Mouse (Mus musculus) neutrophil, adult 5-6 weeks (primary cell): ENCODE results near the gene Peli2. TPM values are rescaled to one million over a fixed set of nuclear protein-coding genes. Genes with fewer than 3 reads are reported as not detected.

ENCODE experiments used
- ATAC-seq: fragments of 151-379, 151-347 bp; 2 replicates; pipeline ENCODE4 v1.8.0; 2017; ENCODE audit warnings: mild to moderate bottlenecking, moderate TSS enrichment; ENCODE audit not compliant: insufficient number of reproducible peaks, poor library complexity, low FRiP score, severe bottlenecking; ENCODE audit errors: extremely low read depth
- total RNA-seq: library from RNA; stranded (forward); fragments of 200-1000 nt; gene quantifications from 2 replicates; pipeline ENCODE4 v1.2.3, GENCODE M21; 2017

The Peli2 gene
- total RNA-seq, 1 experiment from 2014 or later = 7.0 TPM

DNA sequence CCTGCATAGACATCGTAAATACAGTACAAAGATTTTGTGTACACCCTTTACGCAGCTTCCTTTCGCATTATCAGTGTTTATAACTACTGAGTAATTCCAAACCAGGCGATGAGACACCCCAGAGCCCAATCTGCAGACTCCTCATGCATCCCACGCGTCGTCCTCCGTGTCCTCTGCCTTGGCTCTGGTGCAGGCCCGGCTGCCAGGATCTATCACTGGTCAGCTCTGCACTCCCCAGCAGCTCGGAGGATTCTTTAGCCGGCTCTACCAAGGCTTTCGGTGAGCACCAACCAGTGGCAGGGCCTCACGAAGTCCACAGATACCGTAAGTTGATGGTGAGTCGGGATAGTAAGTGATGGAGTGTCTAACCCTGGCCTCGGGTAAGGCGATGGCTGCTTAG is 23.7 kb downstream of the Peli2 start:
- no peak for ATAC-seq

DNA sequence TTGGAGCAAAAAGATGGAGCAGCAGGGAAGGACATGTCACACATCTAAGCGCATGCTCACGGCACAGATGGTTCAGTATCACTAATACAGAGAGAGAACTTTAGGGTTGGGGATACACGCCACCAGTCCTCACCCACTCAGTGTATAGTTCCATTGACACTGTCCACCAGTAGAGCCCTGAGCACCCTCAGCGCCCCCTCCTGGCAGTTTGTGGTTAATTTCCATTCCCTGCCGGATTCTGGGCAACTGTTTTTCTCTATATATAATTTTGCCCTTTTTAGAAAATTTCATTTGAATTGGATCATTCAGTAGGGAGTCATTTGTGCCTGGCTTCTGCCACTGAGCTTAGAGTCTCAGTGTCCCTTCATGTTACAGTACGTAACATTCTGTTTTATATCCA is 27.1 kb downstream of the Peli2 start:
- ATAC-seq = 0 out of 2 replicates have a peak, but pooled peaks have one; percentile 40

DNA sequence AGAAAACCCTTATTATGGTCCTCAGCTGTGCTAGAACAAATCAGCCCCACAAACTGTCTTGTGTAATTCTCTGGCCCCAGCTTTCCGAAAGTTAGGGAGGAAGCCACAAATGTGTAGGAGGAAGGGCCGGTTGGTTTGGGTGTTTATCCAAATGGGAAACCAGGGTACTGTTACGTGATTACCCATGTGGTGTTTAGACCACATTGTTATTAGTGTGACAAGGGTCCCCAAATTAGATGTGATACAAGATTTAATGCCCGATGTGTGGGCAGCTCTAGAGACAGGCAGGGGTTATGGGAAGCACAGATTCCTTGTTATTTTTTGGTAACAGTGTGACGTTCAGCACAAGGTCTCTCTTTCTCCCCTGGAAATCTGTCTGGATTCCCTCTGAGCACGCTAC is 28.0 kb downstream of the Peli2 start:
- no peak for ATAC-seq

DNA sequence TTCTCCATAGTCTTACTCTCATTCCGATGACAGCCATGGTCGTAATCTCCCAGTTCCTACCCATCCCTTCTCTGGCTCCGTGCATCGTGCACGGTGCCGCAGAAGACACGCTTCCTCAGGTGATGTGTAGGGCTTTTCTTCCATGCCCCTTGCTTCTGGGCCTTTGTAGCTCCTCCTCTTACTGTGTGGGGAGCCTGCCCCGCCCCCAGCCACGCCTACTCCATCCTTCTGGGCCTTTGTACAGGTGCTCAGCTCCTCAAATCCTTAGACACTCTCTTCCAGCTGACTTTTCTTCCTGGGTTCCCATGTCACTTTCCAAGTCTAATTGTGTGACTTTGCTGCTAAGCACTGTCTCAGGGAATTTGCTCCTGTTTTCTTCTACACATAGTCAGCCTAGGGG is 28.7 kb downstream of the Peli2 start:
- no peak for ATAC-seq

DNA sequence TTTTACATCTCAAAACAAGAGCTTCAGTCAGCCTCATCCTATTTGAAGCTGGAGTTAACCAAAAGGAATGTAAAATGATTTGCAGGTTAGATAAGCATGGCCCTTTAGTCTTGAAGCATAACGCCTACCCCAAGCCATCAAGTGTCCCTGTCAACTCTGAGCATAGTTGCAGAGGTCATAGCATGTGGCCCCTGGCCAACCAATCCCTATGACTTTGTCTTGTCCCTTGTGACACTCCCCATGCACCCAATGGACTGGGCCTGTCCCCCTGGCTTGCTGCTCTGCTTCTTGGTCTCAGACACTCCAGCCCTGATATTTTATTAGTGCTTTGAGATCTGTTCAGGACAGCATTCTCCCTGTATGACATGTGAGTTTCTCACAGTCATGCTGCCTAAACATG is 30.3 kb downstream of the Peli2 start:
- no peak for ATAC-seq

DNA sequence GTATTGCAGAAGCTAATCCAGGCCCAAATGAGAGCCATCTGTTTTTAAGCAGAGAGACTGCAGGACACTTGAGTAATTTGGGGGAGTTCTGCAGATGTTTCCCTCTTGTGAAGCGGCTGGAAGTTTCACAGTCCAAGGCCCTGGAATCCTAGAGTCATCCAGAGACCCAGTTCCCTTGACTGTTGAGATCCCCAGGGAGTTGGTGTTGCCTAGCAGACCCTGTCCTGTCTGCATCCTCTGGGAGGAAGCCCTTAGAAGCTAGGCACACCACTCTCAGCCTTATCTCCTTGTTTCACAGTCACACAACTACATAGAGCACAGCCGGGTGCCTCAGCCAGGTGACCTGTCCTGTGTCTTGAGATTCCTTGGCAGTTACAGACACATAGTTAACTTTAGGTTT is 30.9 kb downstream of the Peli2 start:
- no peak for ATAC-seq

DNA sequence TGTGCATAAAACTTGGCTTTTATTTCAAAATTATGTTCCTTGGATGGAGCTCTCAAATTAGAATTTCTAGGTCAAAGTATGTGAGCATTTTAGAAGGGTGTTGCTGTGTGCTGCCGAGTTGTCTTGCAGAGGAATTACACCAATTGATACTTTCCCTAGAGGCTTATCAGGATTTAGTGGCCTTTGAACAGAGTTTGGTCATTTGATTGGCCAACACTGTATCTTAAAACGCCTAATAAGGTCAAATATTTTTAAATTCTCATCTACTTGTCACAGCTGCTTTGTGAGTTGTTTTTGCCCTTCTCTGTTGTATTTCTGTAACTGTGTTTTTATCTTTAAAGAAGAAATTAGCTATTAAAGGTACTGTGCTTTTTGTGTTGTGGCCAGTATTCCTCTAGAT is 32.4 kb downstream of the Peli2 start:
- no peak for ATAC-seq

DNA sequence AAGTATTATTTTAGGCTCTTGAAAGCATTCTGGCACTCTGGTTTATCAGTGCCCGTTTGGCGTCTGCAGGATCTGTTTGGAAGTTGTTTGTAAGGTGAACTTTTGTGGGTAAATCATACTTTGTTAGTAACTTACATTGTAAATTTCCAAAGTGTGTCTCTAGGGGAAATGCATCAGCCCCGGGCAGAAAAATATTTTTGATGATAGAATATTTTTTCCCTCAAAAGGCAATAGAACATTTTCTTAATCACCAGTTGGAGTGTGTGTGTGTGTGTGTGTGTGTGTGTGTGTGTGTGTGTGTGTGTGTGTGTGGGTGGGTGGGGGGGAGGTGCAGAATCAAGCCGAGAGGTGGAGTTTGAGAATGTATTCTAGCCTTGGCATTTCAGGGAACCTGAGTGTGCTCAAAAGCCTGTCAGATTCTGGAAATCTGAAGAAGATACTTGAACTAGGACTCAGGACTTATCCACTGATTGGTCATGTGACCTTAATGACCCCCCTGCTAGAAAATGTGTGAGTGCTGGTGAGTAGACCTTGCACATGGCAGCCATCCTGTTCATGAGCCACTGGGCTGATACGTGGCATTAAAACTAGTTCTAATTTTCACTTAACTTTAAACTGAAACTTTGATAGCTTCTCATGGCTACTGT is 33.4 kb downstream of the Peli2 start:
- no peak for ATAC-seq

DNA sequence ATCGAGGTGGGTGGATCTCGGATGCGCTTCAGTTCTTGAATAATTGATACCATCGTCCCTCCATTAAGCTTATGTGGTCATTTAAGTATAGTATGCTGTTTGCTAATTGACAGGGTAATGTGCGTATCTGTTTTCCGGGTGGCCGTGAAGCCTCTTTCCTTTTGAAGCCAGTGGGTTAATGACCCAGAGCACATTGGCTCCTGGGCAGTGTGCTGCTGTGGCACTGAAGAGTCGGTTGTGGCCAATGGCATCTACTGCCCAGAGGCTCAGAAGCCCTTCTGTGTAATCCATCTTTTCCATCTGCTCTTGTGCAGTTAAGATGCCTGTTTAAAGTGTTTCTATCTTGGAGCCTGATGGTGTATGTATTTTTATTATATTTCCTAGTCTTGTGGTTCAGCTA is 34.0 kb downstream of the Peli2 start:
- ATAC-seq = no peak

DNA sequence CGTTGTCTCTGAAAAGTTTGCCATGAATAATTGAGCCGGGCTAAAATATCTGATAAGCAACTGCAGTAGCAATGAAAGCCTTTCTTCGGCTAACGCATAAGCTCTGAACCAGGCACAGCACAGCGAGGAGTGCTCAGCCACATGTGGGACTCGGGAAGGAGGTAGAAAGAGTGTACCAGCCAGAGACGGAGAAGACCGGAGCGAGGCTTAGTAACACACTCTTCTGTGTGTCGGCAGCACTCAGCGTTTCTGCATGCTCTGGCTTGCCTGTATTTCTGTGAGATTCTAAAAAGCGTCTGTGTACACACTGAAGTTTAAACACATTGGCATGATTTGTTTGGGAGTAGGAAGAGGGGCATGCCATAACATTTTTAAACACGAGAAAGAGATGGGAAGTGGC is 34.5 kb downstream of the Peli2 start:
- ATAC-seq = no peak

DNA sequence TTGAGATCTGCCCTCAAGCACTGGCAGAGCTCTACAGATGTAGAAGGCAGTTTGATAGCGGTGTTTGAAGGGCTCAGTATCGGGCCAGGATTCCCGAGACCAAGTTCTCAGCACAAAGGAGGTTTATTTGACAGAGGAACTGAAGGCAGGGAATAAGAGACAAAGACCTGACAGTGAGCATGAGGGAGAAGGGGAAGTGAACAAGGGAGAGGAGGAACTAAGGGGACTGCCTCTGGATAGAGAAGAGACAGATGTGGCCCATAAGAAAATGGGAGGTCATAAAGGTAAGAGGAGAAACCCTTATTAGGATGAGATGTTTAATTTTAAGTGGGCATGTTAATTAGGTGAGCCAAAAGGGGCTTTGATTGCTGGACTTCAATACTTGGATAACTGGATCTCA is 36.5 kb downstream of the Peli2 start:
- no peak for ATAC-seq

DNA sequence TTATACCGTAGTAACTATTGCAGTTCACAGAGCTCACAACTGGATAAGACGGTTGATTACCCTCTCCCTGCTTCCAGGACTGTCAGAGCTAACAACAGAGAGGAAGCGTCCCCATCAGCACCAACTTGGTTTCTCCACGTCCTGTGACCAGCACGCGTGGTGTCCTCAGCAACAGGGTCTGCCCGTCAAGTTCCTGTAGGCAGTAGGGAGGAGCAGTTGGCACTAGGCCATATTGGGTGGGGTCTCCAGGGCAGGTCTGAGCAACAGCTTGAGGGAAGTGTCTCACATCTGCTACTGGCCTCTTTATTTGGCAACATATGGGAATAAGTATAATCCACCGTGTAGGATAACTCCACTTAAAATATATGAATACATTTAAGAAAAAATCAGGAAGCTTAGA is 37.2 kb downstream of the Peli2 start:
- no peak for ATAC-seq

DNA sequence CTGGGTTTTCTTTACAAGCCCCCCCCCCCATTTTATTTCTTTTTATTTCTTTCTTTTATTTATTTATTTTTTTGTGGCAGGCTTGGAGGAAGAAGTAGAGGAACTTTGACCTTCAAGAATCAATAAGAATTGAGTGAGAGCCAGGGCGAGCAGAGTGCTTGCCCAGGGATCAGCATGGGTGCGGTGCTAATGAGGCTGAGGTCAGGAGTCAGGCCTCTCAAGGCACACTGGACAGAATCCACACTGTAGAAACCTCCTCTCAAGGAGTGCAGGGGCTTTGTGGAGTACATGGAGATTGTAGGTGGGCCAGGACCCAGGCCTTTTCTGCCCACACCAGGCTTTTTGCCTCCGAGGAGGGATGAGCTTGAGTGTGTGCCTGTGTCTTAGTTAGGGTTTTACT is 38.8 kb downstream of the Peli2 start:
- ATAC-seq = no peak

DNA sequence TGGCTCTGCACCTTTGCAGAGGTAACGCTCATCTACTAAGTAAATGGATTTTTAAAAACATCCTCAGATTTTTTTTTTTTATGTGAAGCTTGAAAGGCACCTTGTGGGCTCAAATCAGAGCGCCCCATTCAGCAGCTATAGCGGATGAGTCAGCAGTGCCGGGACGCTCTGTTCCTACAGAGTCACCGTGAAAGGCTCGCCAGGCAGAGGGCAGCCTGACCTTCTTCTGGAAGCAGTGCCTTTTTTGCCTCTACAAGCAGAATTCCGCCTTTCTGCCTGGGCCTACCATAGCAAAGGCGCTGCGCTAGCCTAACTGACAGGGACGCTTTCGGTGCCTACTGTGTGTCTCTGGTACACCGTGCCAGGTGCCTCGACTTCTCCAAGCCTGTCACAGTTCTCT is 41.8 kb downstream of the Peli2 start:
- no peak for ATAC-seq

DNA sequence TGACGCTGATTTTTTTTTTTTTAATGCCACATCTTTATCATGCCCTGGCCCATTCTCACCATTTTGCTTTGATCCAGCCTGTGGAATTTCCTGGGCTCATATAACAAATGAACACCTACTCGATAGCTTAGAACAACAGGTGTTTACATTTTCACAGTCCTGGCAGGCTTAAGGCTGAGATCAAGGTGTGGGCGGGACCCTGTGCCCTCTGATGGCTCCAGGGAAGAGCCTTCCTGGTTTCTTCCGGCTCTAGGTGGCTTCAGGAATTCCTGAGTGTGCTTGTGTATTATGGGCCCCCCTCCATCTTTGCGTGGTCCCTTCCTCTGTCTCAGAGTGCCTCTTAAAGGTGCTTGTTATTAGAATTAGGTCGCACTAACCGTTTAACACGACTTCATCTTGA is 44.3 kb downstream of the Peli2 start:
- ATAC-seq = no peak

DNA sequence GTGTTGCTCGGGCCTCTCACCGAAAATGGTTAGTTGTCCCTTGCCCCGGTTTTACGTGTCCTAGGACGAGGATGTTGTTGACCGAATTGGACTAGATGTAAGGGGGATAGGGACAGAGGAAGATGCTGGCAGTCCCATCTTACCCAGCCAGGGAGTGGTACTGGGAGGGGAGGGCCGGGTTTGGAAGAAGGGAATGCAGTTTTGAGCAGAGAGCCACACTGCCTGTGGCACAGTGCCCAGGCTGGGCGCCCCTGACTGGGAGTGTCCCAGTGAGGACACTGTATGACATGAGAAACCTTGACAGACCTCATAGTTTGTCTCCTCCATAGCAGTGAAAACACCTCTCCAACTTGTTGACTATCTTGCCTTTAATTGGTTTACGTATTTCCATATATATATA is 45.8 kb downstream of the Peli2 start:
- no peak for ATAC-seq

DNA sequence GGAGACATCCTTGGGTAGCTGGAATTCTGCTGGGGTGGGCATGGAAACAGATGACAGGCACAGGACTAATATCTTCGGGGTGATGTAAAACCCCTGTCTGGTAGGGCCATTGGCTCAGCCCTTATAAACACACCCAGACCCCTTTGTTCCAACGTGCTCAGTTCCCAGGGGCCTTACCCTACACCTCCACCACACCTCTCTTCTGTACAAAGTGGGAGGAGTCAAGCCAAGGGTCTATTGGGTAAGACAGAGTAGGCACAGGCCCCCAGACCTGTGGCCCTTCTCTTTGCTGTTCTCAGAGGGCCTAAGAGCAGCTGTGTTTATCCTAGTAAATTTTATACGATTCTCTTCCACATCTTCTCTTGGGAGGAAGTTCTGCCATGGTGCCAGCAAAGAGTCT is 46.4 kb downstream of the Peli2 start:
- ATAC-seq = no peak

DNA sequence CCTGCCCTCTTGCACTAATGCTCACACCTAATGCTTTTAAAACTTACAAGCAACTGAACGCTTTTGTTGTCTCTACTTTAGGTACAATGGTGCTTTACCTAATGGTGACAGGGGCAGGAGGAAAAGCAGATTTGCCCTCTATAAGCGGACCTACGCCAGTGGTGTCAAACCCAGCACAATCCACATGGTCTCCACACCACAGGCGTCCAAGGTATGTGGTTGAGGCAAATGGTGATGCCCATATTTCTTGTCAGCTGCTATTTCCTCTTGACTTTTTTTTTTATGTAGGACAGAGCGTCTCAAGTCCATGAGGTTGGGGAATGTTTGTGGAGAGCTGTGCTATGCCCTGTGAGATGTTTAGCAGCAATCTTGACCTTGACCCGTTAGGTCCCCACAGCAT is 47.5 kb downstream of the Peli2 start:
- ATAC-seq = no peak

DNA sequence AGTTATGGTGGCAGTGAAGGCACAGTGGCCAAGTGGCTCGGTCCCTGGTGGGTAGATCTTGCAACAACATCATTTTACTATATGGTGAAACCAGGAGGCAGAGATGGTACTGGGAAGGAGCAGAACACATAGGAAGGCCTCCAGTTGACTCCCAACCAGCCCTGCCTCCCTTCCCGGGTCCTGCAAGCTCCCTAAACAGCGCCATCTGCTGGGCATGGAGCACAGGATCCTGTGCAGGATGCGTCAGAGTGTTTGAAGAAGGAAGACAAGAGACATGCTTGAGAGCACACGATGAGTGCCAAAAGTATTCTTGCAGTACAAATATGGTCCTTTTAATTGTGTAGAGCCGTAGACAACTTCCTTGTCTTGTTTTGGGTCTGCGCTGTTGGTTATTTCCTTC is 49.3 kb downstream of the Peli2 start:
- no peak for ATAC-seq

DNA sequence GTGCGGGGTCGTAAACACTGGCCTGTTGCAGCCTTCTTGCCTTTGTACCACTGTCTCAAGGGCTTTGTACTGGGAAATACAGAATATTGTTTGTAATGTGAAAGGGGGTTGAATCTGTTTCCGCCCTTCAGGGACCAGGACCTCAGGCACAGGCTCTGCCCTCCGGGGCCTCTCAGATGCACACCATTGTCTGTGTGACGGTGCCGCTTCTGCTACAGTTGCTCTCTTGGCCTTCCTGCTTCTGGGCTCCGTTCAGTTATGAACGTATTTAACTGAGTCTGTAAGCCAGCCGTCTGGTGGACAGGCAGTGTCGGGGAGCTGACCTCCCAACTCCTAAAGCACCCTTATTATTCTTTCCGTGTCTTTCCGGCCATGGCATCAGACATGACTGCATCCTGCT is 50.6 kb downstream of the Peli2 start:
- ATAC-seq = no peak

DNA sequence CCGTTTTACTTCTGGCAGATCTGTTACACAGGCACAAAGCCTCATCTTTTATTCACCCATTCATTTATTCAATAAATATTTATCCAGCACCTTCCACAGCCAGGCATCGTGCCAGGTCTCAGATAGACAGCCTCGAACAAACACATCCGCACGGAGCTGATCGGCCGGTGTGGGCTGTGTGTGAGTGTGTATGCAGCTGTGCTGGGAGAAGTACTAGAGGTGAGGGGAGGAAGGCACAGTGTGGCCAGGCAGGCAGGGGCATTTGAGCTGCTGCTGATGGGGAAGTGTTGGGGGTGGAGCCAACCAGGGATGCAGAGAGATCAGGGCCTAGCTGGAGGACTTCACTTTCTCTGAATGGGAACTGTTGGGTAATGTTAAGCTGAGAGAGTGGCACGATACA is 51.4 kb downstream of the Peli2 start:
- ATAC-seq = no peak

DNA sequence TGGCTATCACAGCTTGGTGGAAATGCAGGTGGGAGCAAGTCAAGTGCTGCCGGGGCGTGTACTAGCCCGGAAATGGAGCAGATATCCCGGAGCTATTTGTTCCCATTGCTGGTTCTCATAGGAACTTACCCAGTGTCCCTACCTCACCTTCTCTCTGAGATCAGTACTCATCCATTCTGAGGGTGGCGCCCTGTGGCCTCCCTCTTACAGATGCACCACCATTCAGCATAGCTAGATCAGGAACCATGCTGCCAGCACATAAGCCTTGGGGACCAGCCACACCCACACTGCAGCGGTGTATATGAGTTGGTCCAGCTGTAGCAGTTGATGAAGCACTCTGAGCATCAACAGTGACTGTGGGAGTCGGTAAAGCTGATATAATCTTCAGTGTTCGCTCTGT is 52.3 kb downstream of the Peli2 start:
- no peak for ATAC-seq
